Mouse (Mus musculus) liver, embryonic 16.5 days (tissue): ENCODE measurements at regions not wholly inside any gene's neighbourhood (a gene's known extent, or its start where the extent isn't known, plus 50 kb on each side); places are given as distances from the start of the nearest gene placed in this dataset.

ENCODE experiments used
- ATAC-seq: fragments of 200-750 bp; cut with Nextera tagmentation; 2 replicates; pipeline ENCODE4 v1.8.0; 2017; ENCODE audit warnings: low read depth, mild to moderate bottlenecking, moderate number of reproducible peaks, moderate library complexity
- H3K27ac ChIP-seq: fragments of 300-500 bp; sonication (generic); 2 replicates; pipeline ENCODE4 v1.5.1; 2014; ENCODE audit warnings: mild to moderate bottlenecking, low read length
- H3K27me3 ChIP-seq: fragments of 300-500 bp; sonication (generic); 2 replicates; pipeline ENCODE4 v1.6.1; 2014; ENCODE audit warnings: low read depth, low read length, mixed read lengths; ENCODE audit not compliant: control insufficient read depth, insufficient read depth
- H3K36me3 ChIP-seq: fragments of 300-500 bp; sonication (generic); 2 replicates; pipeline ENCODE4 v1.6.1; 2014; ENCODE audit warnings: mild to moderate bottlenecking; ENCODE audit not compliant: control insufficient read depth, insufficient read depth
- H3K4me1 ChIP-seq: fragments of 300-500 bp; sonication (generic); 2 replicates; pipeline ENCODE4 v1.6.1; 2014; ENCODE audit warnings: low read depth, low read length, mixed read lengths; ENCODE audit not compliant: control insufficient read depth
- H3K4me2 ChIP-seq: fragments of 300-500 bp; sonication (generic); 2 replicates; pipeline ENCODE4 v1.6.1; 2014; ENCODE audit warnings: low read depth, low read length, mixed read lengths
- H3K4me3 ChIP-seq: fragments of 300-500 bp; sonication (generic); 2 replicates; pipeline ENCODE4 v1.5.1; 2014; ENCODE audit warnings: low read depth, mild to moderate bottlenecking, low read length
- H3K9ac ChIP-seq: fragments of 300-500 bp; sonication (generic); 2 replicates; pipeline ENCODE4 v1.6.1; 2014; ENCODE audit warnings: low read depth, low read length
- H3K9me3 ChIP-seq: fragments of 300-500 bp; sonication (generic); replicated peaks from 2 replicates; pipeline ENCODE4 v1.6.1; 2016; ENCODE audit warnings: low read length; ENCODE audit not compliant: control insufficient read depth
- WGBS: fragments of 180-500 bp; shearing (Covaris S2); extraction: QIAGEN DNeasy Blood & Tissue Kit; methylation state at CpG from one replicate; pipeline ENCODE4 v1.1.7; 2014; ENCODE audit not compliant: insufficient replicate concordance; 5-methylcytosine and 5-hydroxymethylcytosine counted together

DNA sequence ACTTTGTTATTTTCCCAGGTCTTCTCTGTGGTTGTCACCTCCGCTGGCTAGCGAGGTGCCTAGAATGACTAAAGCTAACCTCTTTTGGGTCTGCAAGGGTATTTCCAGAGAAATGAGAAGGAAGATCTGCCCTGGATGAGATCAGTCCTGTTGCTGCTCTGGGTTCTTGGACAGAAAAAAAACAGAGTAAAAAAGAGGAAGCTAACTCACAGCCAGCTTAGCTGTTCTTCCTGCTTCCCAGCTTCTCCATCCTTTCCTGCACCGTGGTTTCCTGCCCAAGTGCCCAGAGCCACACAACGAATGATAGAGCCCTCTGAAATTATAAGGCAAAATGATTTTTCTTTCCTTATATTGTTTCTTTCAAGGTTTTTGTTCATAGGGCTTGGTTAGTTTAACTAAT lies 326.2 kb upstream of the Pik3r1 start:
- no peaks in the 10 kb centered on the region for H3K4me1 ChIP-seq
- H3K4me3 ChIP-seq, result no peak overlapping the region
- no peak overlapping the region for H3K27ac ChIP-seq
- no peak overlapping the region for H3K9ac ChIP-seq
- H3K27me3 ChIP-seq, result no peaks in the 10 kb centered on the region
- no peaks in the 10 kb centered on the region for H3K9me3 ChIP-seq
- H3K4me2 ChIP-seq, result no peak overlapping the region
- WGBS, result 31% methylated on average over 4 of the region's 4 CpGs
- no peaks in the 10 kb centered on the region for H3K36me3 ChIP-seq
- no peak for ATAC-seq

DNA sequence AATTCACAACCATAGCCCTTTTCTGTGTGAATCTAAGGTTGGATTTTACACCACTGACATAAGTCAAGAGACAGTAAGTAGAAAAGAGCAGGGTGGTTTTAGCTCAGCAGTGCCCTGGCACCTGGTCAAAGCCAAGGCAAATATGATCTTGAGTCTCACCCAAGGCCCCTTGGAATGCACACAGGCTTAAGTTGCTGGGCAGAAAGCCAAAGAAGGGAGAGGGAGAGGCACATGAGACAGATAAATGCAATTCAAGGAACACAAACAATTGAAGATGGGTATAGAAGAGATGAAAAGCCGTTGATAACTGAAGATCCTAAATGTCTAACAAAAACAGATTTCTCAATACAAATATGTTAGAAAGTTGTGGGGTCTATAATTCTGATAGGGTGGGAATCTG lies 335.1 kb upstream of the Pik3r1 start:
- H3K9me3 ChIP-seq, result no peaks in the 10 kb centered on the region
- H3K4me1 ChIP-seq, result no peaks in the 10 kb centered on the region
- H3K4me2 ChIP-seq, result no peak overlapping the region
- ATAC-seq, result no peak
- no peaks in the 10 kb centered on the region for H3K27me3 ChIP-seq
- no peak overlapping the region for H3K9ac ChIP-seq
- WGBS, result 52% methylated on average over 1 of the region's 1 CpGs
- H3K4me3 ChIP-seq, result no peak overlapping the region
- no peaks in the 10 kb centered on the region for H3K36me3 ChIP-seq
- H3K27ac ChIP-seq, result no peak overlapping the region

DNA sequence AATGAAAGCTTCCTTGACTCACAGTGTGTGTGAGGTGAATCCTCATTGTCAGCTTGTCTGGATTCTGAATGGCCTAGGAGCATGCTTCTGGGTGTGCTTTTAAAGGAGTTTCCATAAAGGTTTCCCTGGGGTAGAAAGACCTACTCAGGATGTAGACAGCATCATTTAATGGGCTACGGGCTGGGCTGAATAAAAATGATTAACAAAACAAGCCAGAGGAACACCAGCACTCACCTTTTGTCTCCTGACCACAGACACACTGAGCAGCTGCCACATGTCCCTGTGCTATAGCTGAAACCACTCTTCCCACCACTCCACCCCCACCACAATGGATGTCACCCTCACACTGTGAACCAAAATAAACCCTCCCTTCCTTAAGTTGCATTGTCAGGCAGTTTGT lies 338.2 kb upstream of the Pik3r1 start:
- Histone ChIP-seq H3K4me1 (no peaks in the 10 kb centered on the region), H3K36me3 (no peaks in the 10 kb centered on the region), H3K9ac (no peak overlapping the region), H3K9me3 (no peaks in the 10 kb centered on the region), H3K27ac (no peak overlapping the region), H3K27me3 (no peaks in the 10 kb centered on the region), H3K4me2 (no peak overlapping the region), H3K4me3 (no peak overlapping the region)
- ATAC-seq, result no peak
- WGBS, result 74% methylated on average over 1 of the region's 1 CpGs

- Histone ChIP-seq H3K27me3 (no peaks in the 10 kb centered on the region), H3K36me3 (no peaks in the 10 kb centered on the region), H3K9me3 (no peaks in the 10 kb centered on the region), H3K4me1 (no peaks in the 10 kb centered on the region), H3K4me3 (no peak overlapping the region), H3K27ac (no peak overlapping the region), H3K4me2 (no peak overlapping the region), H3K9ac (no peak overlapping the region)
- 21% methylated on average over 1 of the region's 1 CpGs for whole genome bisulfite sequencing
- no peak for ATAC-seq
These were observed 340.2 kb upstream of the Pik3r1 start for GRCm38 (mm10) chr13:102108204-102108603.

DNA sequence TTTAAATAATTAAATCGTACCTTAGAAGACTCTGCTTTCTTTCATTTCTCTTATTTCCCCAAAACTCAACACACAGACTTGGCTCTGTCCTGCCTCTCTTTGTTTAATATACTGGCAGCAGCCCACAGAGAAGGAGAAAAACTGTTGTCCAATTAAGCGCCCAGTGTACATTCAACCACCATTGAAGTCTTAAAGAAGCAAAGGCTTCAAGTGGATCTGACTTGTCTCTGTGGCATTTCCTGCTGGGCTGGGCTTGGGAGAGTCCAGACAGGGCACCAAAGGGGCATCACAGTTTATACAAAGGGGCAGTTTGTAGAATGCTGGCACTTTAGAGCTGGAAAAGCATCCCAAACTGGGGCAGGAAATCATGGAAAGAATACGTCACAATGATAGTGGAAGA lies 340.9 kb upstream of the Pik3r1 start:
- Histone ChIP-seq H3K36me3 (no peaks in the 10 kb centered on the region), H3K27me3 (no peaks in the 10 kb centered on the region), H3K9ac (no peak overlapping the region), H3K27ac (no peak overlapping the region), H3K4me1 (no peaks in the 10 kb centered on the region), H3K4me3 (no peak overlapping the region), H3K4me2 (no peak overlapping the region), H3K9me3 (no peaks in the 10 kb centered on the region)
- 69% methylated on average over 3 of the region's 3 CpGs for WGBS
- ATAC-seq, result no peak

GRCm38 (mm10) chr13:102113941-102114340 lies 345.9 kb upstream of the Pik3r1 start:
- 77% methylated on average over 5 of the region's 5 CpGs for WGBS
- Histone ChIP-seq H3K27ac (no peak overlapping the region), H3K9me3 (no peaks in the 10 kb centered on the region), H3K36me3 (no peaks in the 10 kb centered on the region), H3K9ac (no peak overlapping the region), H3K4me3 (no peak overlapping the region), H3K4me1 (no peaks in the 10 kb centered on the region), H3K27me3 (no peaks in the 10 kb centered on the region), H3K4me2 (no peak overlapping the region)
- ATAC-seq, result no peak

- Histone ChIP-seq H3K4me1 (no peaks in the 10 kb centered on the region), H3K9ac (no peak overlapping the region), H3K4me3 (no peak overlapping the region), H3K27ac (no peak overlapping the region), H3K36me3 (no peaks in the 10 kb centered on the region), H3K9me3 (no peaks in the 10 kb centered on the region), H3K4me2 (no peak overlapping the region), H3K27me3 (no peaks in the 10 kb centered on the region)
- WGBS, result 67% methylated on average over 6 of the region's 6 CpGs
- no peak for ATAC-seq
These were observed 354.3 kb upstream of the Pik3r1 start for GRCm38 (mm10) chr13:102122341-102122740.

GRCm38 (mm10) chr13:102127933-102128430 lies 360.0 kb upstream of the Pik3r1 start:
- no peak overlapping the region for H3K27ac ChIP-seq
- no peak for ATAC-seq
- 36% methylated on average over 4 of the region's 4 CpGs for WGBS
- no peak overlapping the region for H3K9ac ChIP-seq
- no peak overlapping the region for H3K4me2 ChIP-seq
- H3K4me3 ChIP-seq, result no peak overlapping the region
- H3K9me3 ChIP-seq, result no peaks in the 10 kb centered on the region
- no peaks in the 10 kb centered on the region for H3K36me3 ChIP-seq
- H3K27me3 ChIP-seq, result no peaks in the 10 kb centered on the region
- H3K4me1 ChIP-seq, result no peaks in the 10 kb centered on the region

GRCm38 (mm10) chr13:102131459-102131858 lies 363.4 kb upstream of the Pik3r1 start:
- Histone ChIP-seq H3K4me1 (no peaks in the 10 kb centered on the region), H3K27ac (no peak overlapping the region), H3K4me2 (no peak overlapping the region), H3K9me3 (no peaks in the 10 kb centered on the region), H3K36me3 (no peaks in the 10 kb centered on the region), H3K9ac (no peak overlapping the region), H3K4me3 (no peak overlapping the region), H3K27me3 (no peaks in the 10 kb centered on the region)
- WGBS, result 66% methylated on average over 2 of the region's 2 CpGs
- ATAC-seq, result no peak

- H3K4me1 ChIP-seq, result no peaks in the 10 kb centered on the region
- no peak overlapping the region for H3K9ac ChIP-seq
- H3K4me3 ChIP-seq, result no peak overlapping the region
- H3K4me2 ChIP-seq, result no peak overlapping the region
- no peaks in the 10 kb centered on the region for H3K36me3 ChIP-seq
- no peak overlapping the region for H3K27ac ChIP-seq
- WGBS, result 73% methylated on average over 5 of the region's 5 CpGs
- no peaks in the 10 kb centered on the region for H3K9me3 ChIP-seq
- no peaks in the 10 kb centered on the region for H3K27me3 ChIP-seq
- no peak for ATAC-seq
These were observed 364.1 kb upstream of the Pik3r1 start for GRCm38 (mm10) chr13:102132154-102132553.
